ENCODE assay signal across 11 mouse cellular contexts in genomic region chr8:106761867-106762523, GRCm38 (mm10).
A peak's percentile ranks its signal among the peaks of the same experiment; 100 is the strongest.
DNase-seq lines count a peak whose midpoint lies in the region; ATAC-seq and TF ChIP-seq lines count a peak whose summit lies in the region.
"Had no signal": no experiment of that assay in that cellular context is flagged by ENCODE, and none has a peak within 500 bp of the region (broad histone marks: within the 10 kb centered on the region; RNA-seq: fewer than 3 reads in every experiment).

No protein-coding gene starts in this region.

- no peaks in the 10 kb centered on the region for H3K9me3 ChIP-seq in midbrain, embryonic 10.5 days (replicated peaks)
- H3K9me3 ChIP-seq in midbrain, embryonic 13.5 days, result no peaks in the 10 kb centered on the region
- no peaks in the 10 kb centered on the region for H3K9me3 ChIP-seq in embryonic facial prominence, embryonic 15.5 days (replicated peaks)
- no peaks in the 10 kb centered on the region for H3K9me3 ChIP-seq in hindbrain, postnatal 0 days (ENCODE audit: low read length)
- no peaks in the 10 kb centered on the region for H3K9me3 ChIP-seq in heart, embryonic 11.5 days (replicated peaks; ENCODE audit: control insufficient read depth, low read length)
- H3K9me3 ChIP-seq: limb, embryonic 12.5 days had no signal

- peaks cover 5% of the 10 kb centered on the region for H3K36me3 ChIP-seq in midbrain, embryonic 10.5 days
- no peaks in the 10 kb centered on the region for H3K36me3 ChIP-seq in midbrain, embryonic 13.5 days
- H3K36me3 ChIP-seq in embryonic facial prominence, embryonic 15.5 days, result no peaks in the 10 kb centered on the region
- H3K36me3 ChIP-seq in hindbrain, postnatal 0 days (ENCODE audit: insufficient read depth, low read length), result no peaks in the 10 kb centered on the region
- H3K36me3 ChIP-seq in heart, embryonic 11.5 days (ENCODE audit: control insufficient read depth, insufficient read depth, low read length), result no peaks in the 10 kb centered on the region
- H3K36me3 ChIP-seq: limb, embryonic 12.5 days had no signal

- no peak for TF ChIP-seq CTCF in hindbrain, postnatal 0 days (IDR thresholded peaks at IDR 0.05; ENCODE audit: low read depth)

- no peak overlapping the region for H3K4me2 ChIP-seq in midbrain, embryonic 13.5 days (replicated peaks)
- H3K4me2 ChIP-seq in embryonic facial prominence, embryonic 15.5 days (replicated peaks), result no peak overlapping the region; the same call in 1 of the 2 replicates
- H3K4me2 ChIP-seq in hindbrain, postnatal 0 days (ENCODE audit: low read depth, low read length), result no peak overlapping the region
- no peak overlapping the region for H3K4me2 ChIP-seq in heart, embryonic 11.5 days
- H3K4me2 ChIP-seq: limb, embryonic 12.5 days had no signal

- H3K4me3 ChIP-seq in midbrain, embryonic 10.5 days, result no peak overlapping the region
- no peak overlapping the region for H3K4me3 ChIP-seq in midbrain, embryonic 13.5 days (replicated peaks)
- no peak overlapping the region for H3K4me3 ChIP-seq in embryonic facial prominence, embryonic 15.5 days (replicated peaks)
- no peak overlapping the region for H3K4me3 ChIP-seq in hindbrain, postnatal 0 days (ENCODE audit: low read length)
- H3K4me3 ChIP-seq in heart, embryonic 11.5 days (ENCODE audit: low read depth, low read length), result no peak overlapping the region
- H3K4me3 ChIP-seq: limb, embryonic 12.5 days had no signal

- peaks cover 24% of the 10 kb centered on the region for H3K4me1 ChIP-seq in midbrain, embryonic 10.5 days
- peaks cover 23% of the 10 kb centered on the region for H3K4me1 ChIP-seq in midbrain, embryonic 13.5 days (replicated peaks)
- peaks cover 17% of the 10 kb centered on the region for H3K4me1 ChIP-seq in embryonic facial prominence, embryonic 15.5 days
- H3K4me1 ChIP-seq in hindbrain, postnatal 0 days (ENCODE audit: insufficient read depth, low read length), result peaks cover 7% of the 10 kb centered on the region
- no peaks in the 10 kb centered on the region; the same call in 1 of the 2 replicates for H3K4me1 ChIP-seq in heart, embryonic 11.5 days (ENCODE audit: control insufficient read depth, insufficient read depth, low read length)

- H3K27ac ChIP-seq in midbrain, embryonic 10.5 days (replicated peaks), result no peak overlapping the region
- H3K27ac ChIP-seq in midbrain, embryonic 13.5 days, result no peak overlapping the region; the same call in 1 of the 2 replicates
- H3K27ac ChIP-seq in embryonic facial prominence, embryonic 15.5 days (replicated peaks), result peak overlapping the region; percentile 58; the same call in 1 of the 2 replicates
- H3K27ac ChIP-seq in hindbrain, postnatal 0 days, result 0 out of 2 replicates have a peak overlapping the region, but pooled peaks have one; percentile 59
- no peak overlapping the region for H3K27ac ChIP-seq in heart, embryonic 11.5 days (ENCODE audit: low read depth, low read length)

- WGBS in midbrain, embryonic 10.5 days, result 36% methylated on average over 7 of the region's 7 CpGs
- WGBS in midbrain, embryonic 13.5 days, result 15% methylated on average over 7 of the region's 7 CpGs
- 15% methylated on average over 7 of the region's 7 CpGs for WGBS in embryonic facial prominence, embryonic 15.5 days
- 18% methylated on average over 7 of the region's 7 CpGs for WGBS in hindbrain, postnatal 0 days
- WGBS in heart, embryonic 11.5 days (ENCODE audit: insufficient replicate concordance), result 41% methylated on average over 7 of the region's 7 CpGs

- no peak for ATAC-seq in midbrain, embryonic 13.5 days
- peak; percentile 29; the same call in 1 of the 2 replicates for ATAC-seq in embryonic facial prominence, embryonic 15.5 days (ENCODE audit: insufficient number of reproducible peaks, low FRiP score, low TSS enrichment, low read depth)
- no peak for ATAC-seq in hindbrain, postnatal 0 days
- ATAC-seq in heart, embryonic 11.5 days (replicated peaks; ENCODE audit: insufficient number of reproducible peaks, low FRiP score, low TSS enrichment), result no peak

- peak; percentile 19 for DNase-seq in midbrain, embryonic 10.5 days (ENCODE audit: low spot score)
- peak; percentile 41 for DNase-seq in hindbrain, postnatal 0 days (ENCODE audit: low spot score)
- peak; percentile 37 for DNase-seq in retina, postnatal 1 day
- DNase-seq in right cerebral cortex, postnatal 4 days, result no peak
- DNase-seq in right cerebral cortex, postnatal 36 days (ENCODE audit: low spot score in 2 of 2), result no peak
- DNase-seq: right cerebral cortex, postnatal 14 days; thymus, postnatal 4 days had no signal

- no peaks in the 10 kb centered on the region; the same call in 1 of the 2 replicates for H3K27me3 ChIP-seq in midbrain, embryonic 10.5 days (ENCODE audit: low read depth, poor library complexity, severe bottlenecking)
- peaks cover 7% of the 10 kb centered on the region; the same call in 1 of the 2 replicates for H3K27me3 ChIP-seq in midbrain, embryonic 13.5 days
- no peaks in the 10 kb centered on the region for H3K27me3 ChIP-seq in embryonic facial prominence, embryonic 15.5 days
- no peaks in the 10 kb centered on the region for H3K27me3 ChIP-seq in hindbrain, postnatal 0 days (ENCODE audit: insufficient read depth, low read length)
- H3K27me3 ChIP-seq in heart, embryonic 11.5 days (ENCODE audit: control insufficient read depth, insufficient read depth, low read length), result no peaks in the 10 kb centered on the region
- H3K27me3 ChIP-seq: limb, embryonic 12.5 days had no signal

- H3K9ac ChIP-seq in midbrain, embryonic 13.5 days (replicated peaks), result no peak overlapping the region
- H3K9ac ChIP-seq in embryonic facial prominence, embryonic 15.5 days, result no peak overlapping the region
- no peak overlapping the region for H3K9ac ChIP-seq in hindbrain, postnatal 0 days (replicated peaks; ENCODE audit: low read length)
- no peak overlapping the region for H3K9ac ChIP-seq in heart, embryonic 11.5 days (ENCODE audit: low read depth, low read length)
- H3K9ac ChIP-seq: limb, embryonic 12.5 days had no signal

Comparison
In these comparisons a context has a peak if more than half of its experiments do, and no peak if none do; other contexts are left out.
1. DNase-seq: peak in midbrain, embryonic 10.5 days (single experiment), hindbrain, postnatal 0 days (single experiment) and retina, postnatal 1 day (single experiment); none in right cerebral cortex, postnatal 4 days (single experiment) and right cerebral cortex, postnatal 36 days (0 of 2).
2. H3K27ac ChIP-seq: peak in embryonic facial prominence, embryonic 15.5 days (single experiment) and hindbrain, postnatal 0 days (single experiment); none in midbrain, embryonic 10.5 days (single experiment), midbrain, embryonic 13.5 days (single experiment) and heart, embryonic 11.5 days (single experiment).